Mouse (Mus musculus): ENCODE data around the gene Tmem216. TPM values are rescaled to one million over a fixed set of nuclear protein-coding genes. Genes with fewer than 3 reads are reported as not detected.
"Not testable (repeated sequence)": the region's sequence is repeated elsewhere in the genome, so short reads cannot be mapped to it uniquely, and the experiment has no call there.

Tmem216 gene
- polyA plus RNA-seq, 1 experiment from 2014 or later = 23.9 TPM

GRCm38 (mm10) chr19:10561558-10562314 is 5.7 kb upstream of the Tmem216 start:
- no peaks in the 10 kb centered on the region for H3K4me1 ChIP-seq (replicated peaks; ENCODE audit: control insufficient read depth, insufficient read depth)
- H3K4me2 ChIP-seq (replicated peaks; ENCODE audit: low read depth) = no peak overlapping the region
- no peaks in the 10 kb centered on the region for H3K27me3 ChIP-seq (ENCODE audit: control insufficient read depth, insufficient read depth, low read length)
- DNase-seq (ENCODE audit: low spot score) = no peak
- H3K4me3 ChIP-seq (ENCODE audit: low read depth, low read length) = no peak overlapping the region
- no peak for TF ChIP-seq CTCF (IDR thresholded peaks at IDR 0.05; ENCODE audit: low read depth)
- TF ChIP-seq EP300 (optimal IDR thresholded peaks at IDR 0.05) = no peak
- ATAC-seq (ENCODE audit: low FRiP score, low TSS enrichment) = peak; percentile 72; the same call in 1 of the 2 replicates
- no peak overlapping the region for H3K9ac ChIP-seq (ENCODE audit: low read length)
- WGBS = 46% methylated on average over 6 of the region's 6 CpGs
- H3K9me3 ChIP-seq (ENCODE audit: control insufficient read depth, low read length) = no peaks in the 10 kb centered on the region
- H3K27ac ChIP-seq (replicated peaks) = peak overlapping the region; percentile 58; the same call in 1 of the 2 replicates
- H3K36me3 ChIP-seq (ENCODE audit: control insufficient read depth, insufficient read depth, low read length) = no peaks in the 10 kb centered on the region

GRCm38 (mm10) chr19:10560108-10560507 is 4.1 kb upstream of the Tmem216 start:
- Histone ChIP-seq H3K4me2 (replicated peaks; ENCODE audit: low read depth) (no peak overlapping the region), H3K4me1 (replicated peaks; ENCODE audit: control insufficient read depth, insufficient read depth) (no peaks in the 10 kb centered on the region), H3K4me3 (ENCODE audit: low read depth, low read length) (no peak overlapping the region), H3K9ac (ENCODE audit: low read length) (no peak overlapping the region), H3K36me3 (ENCODE audit: control insufficient read depth, insufficient read depth, low read length) (no peaks in the 10 kb centered on the region), H3K27ac (replicated peaks) (no peak overlapping the region), H3K9me3 (ENCODE audit: control insufficient read depth, low read length) (no peaks in the 10 kb centered on the region), H3K27me3 (ENCODE audit: control insufficient read depth, insufficient read depth, low read length) (no peaks in the 10 kb centered on the region)
- ATAC-seq (ENCODE audit: low FRiP score, low TSS enrichment) (no peak), DNase-seq (ENCODE audit: low spot score) (no peak)
- WGBS = 30% methylated on average over 5 of the region's 5 CpGs
- TF ChIP-seq CTCF (IDR thresholded peaks at IDR 0.05; ENCODE audit: low read depth) = peak; percentile 68
- TF ChIP-seq EP300 (optimal IDR thresholded peaks at IDR 0.05) = no peak

- DNase-seq (ENCODE audit: low spot score); H3K9ac ChIP-seq (ENCODE audit: low read length); H3K4me1 ChIP-seq (replicated peaks; ENCODE audit: control insufficient read depth, insufficient read depth); H3K36me3 ChIP-seq (ENCODE audit: control insufficient read depth, insufficient read depth, low read length); ATAC-seq (ENCODE audit: low FRiP score, low TSS enrichment); H3K9me3 ChIP-seq (ENCODE audit: control insufficient read depth, low read length); H3K27ac ChIP-seq (replicated peaks); H3K4me3 ChIP-seq (ENCODE audit: low read depth, low read length); H3K4me2 ChIP-seq (replicated peaks; ENCODE audit: low read depth); H3K27me3 ChIP-seq (ENCODE audit: control insufficient read depth, insufficient read depth, low read length): not testable (repeated sequence)
- 68% methylated on average over 4 of the region's 4 CpGs for whole genome bisulfite sequencing
Observed at GRCm38 (mm10) chr19:10557837-10558375, 1.9 kb upstream of the Tmem216 start.

GRCm38 (mm10) chr19:10557430-10557829 is 1.4 kb upstream of the Tmem216 start:
- ATAC-seq (ENCODE audit: low FRiP score, low TSS enrichment) (no peak), DNase-seq (ENCODE audit: low spot score) (no peak)
- H3K27me3 ChIP-seq (ENCODE audit: control insufficient read depth, insufficient read depth, low read length) = no peaks in the 10 kb centered on the region
- 84% methylated on average over 2 of the region's 2 CpGs for WGBS
- TF ChIP-seq EP300 (optimal IDR thresholded peaks at IDR 0.05) (no peak), CTCF (IDR thresholded peaks at IDR 0.05; ENCODE audit: low read depth) (no peak)
- H3K36me3 ChIP-seq (ENCODE audit: control insufficient read depth, insufficient read depth, low read length) = no peaks in the 10 kb centered on the region
- no peak overlapping the region for H3K9ac ChIP-seq (ENCODE audit: low read length)
- H3K4me2 ChIP-seq (replicated peaks; ENCODE audit: low read depth) = no peak overlapping the region
- H3K27ac ChIP-seq (replicated peaks) = no peak overlapping the region
- no peak overlapping the region for H3K4me3 ChIP-seq (ENCODE audit: low read depth, low read length)
- H3K9me3 ChIP-seq (ENCODE audit: control insufficient read depth, low read length) = no peaks in the 10 kb centered on the region
- H3K4me1 ChIP-seq (replicated peaks; ENCODE audit: control insufficient read depth, insufficient read depth) = no peaks in the 10 kb centered on the region

GRCm38 (mm10) chr19:10557001-10557400 is 963 bp upstream of the Tmem216 start:
- H3K4me2 ChIP-seq (replicated peaks; ENCODE audit: low read depth) = no peak overlapping the region
- no peak overlapping the region for H3K27ac ChIP-seq (replicated peaks)
- no peaks in the 10 kb centered on the region for H3K36me3 ChIP-seq (ENCODE audit: control insufficient read depth, insufficient read depth, low read length)
- H3K9me3 ChIP-seq (ENCODE audit: control insufficient read depth, low read length) = no peaks in the 10 kb centered on the region
- ATAC-seq (ENCODE audit: low FRiP score, low TSS enrichment) = no peak
- WGBS = 73% methylated on average over 2 of the region's 2 CpGs
- H3K9ac ChIP-seq (ENCODE audit: low read length) = no peak overlapping the region
- no peaks in the 10 kb centered on the region for H3K27me3 ChIP-seq (ENCODE audit: control insufficient read depth, insufficient read depth, low read length)
- H3K4me1 ChIP-seq (replicated peaks; ENCODE audit: control insufficient read depth, insufficient read depth) = no peaks in the 10 kb centered on the region
- no peak overlapping the region for H3K4me3 ChIP-seq (ENCODE audit: low read depth, low read length)
- no peak for DNase-seq (ENCODE audit: low spot score)
- TF ChIP-seq EP300 (optimal IDR thresholded peaks at IDR 0.05) = no peak
- TF ChIP-seq CTCF (IDR thresholded peaks at IDR 0.05; ENCODE audit: low read depth) = no peak

- DNase-seq (ENCODE audit: low spot score) = no peak
- ATAC-seq (ENCODE audit: low FRiP score, low TSS enrichment) = no peak
- Histone ChIP-seq H3K27ac (replicated peaks) (no peak overlapping the region), H3K4me1 (replicated peaks; ENCODE audit: control insufficient read depth, insufficient read depth) (no peaks in the 10 kb centered on the region), H3K36me3 (ENCODE audit: control insufficient read depth, insufficient read depth, low read length) (peaks cover 40% of the 10 kb centered on the region), H3K4me3 (ENCODE audit: low read depth, low read length) (no peak overlapping the region), H3K9ac (ENCODE audit: low read length) (no peak overlapping the region), H3K9me3 (ENCODE audit: control insufficient read depth, low read length) (no peaks in the 10 kb centered on the region), H3K4me2 (replicated peaks; ENCODE audit: low read depth) (no peak overlapping the region), H3K27me3 (ENCODE audit: control insufficient read depth, insufficient read depth, low read length) (no peaks in the 10 kb centered on the region)
- TF ChIP-seq EP300 (optimal IDR thresholded peaks at IDR 0.05) (no peak), CTCF (IDR thresholded peaks at IDR 0.05; ENCODE audit: low read depth) (no peak)
- WGBS = 91% methylated on average over 5 of the region's 5 CpGs
Observed at GRCm38 (mm10) chr19:10539454-10539853, 16.6 kb downstream of the Tmem216 start.
